Mouse (Mus musculus): Measurements from ENCODE around the gene Strn3.
"Not testable (repeated sequence)": the region's sequence is repeated elsewhere in the genome, so short reads cannot be mapped to it uniquely, and the experiment has no call there.

The Strn3 gene

DNA sequence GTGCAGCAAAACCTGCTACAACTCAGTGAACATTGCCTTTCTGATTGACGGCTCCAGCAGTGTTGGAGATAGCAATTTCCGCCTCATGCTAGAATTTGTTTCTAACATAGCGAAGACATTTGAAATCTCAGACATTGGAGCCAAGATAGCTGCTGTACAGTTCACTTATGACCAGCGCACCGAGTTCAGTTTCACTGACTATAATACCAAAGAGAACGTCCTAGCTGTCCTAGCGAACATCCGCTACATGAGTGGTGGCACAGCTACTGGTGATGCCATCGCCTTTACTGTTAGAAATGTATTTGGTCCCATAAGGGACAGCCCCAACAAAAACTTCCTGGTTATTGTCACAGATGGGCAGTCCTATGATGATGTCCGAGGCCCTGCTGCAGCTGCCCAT, 88.4 kb downstream of the Strn3 start:
- no peak for DNase-seq

GRCm38 (mm10) chr12:51594030-51594470, 97.6 kb downstream of the Strn3 start:
- no peak for DNase-seq

DNA sequence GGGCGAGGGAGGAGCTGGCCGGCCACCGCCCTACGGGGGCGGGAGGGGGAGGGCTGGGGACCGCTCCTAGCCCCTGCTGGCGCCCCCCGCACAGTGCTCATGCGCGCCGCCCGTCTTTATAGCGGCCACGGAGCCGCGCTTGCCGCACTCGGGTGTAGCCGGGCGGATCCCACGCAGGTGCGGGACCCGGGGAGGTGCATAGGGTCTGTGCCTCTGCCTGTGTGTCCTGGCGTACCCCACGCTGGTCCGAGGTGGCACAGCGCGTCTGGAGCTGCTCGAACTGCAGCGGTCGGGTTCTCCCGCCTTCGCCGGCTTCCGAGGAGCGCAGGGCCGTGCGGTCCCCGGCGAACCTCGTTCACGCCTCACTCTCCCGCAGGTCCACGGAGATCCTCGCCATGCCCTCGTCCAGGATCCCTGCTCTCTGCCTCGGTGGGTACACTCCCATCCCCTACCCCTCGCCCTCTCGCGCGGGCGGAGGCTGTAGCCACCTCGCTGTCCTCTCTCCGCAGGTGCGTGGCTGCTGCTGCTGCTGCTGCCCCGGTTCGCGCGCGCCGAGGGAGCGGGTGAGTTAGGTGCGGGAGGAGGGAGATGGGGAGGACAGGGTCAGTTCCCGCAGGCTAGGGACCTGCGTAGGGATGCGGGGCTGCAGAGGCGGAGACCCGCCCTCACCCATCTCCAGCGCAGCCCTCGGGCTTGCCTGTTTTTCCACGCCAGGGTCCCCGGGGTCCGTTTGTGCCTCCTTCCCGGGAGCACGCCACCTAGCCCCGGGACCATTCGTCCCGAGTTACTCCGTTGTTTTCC, 98.3 kb downstream of the Strn3 start, which contains the start of gene Coch:
TSS of gene Coch (plus strand) at position 113 of the 801 bp plus-strand sequence.
- DNase-seq, result peak; percentile 8 to 13

GRCm38 (mm10) chr12:51592888-51593228, 98.8 kb downstream of the Strn3 start:
- no peak for DNase-seq

DNA sequence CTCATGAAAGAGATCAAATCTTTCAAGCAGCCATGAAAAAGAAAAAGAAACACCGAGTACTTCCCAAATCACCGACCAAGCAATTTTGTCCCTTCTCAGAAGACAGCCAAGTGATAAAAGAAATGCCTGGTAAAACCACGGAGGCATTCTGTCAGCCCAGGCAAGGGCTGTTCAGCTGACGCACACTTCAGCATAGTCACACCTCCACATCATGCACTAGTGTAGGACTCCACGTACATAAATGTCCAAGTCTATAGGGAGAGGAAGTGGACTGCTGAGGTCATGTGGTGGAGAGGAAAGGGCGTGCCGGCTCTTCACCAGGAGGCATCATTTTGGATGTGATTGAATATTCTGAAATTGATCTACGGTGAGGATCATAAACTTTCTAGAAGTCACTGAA, 99.8 kb downstream of the Strn3 start:
- DNase-seq, result no peak

GRCm38 (mm10) chr12:51589263-51589662, 102.4 kb downstream of the Strn3 start:
- DNase-seq, result no peak

- DNase-seq, result not testable (repeated sequence)
Measured at GRCm38 (mm10) chr12:51577816-51578215, 113.9 kb downstream of the Strn3 start.

DNA sequence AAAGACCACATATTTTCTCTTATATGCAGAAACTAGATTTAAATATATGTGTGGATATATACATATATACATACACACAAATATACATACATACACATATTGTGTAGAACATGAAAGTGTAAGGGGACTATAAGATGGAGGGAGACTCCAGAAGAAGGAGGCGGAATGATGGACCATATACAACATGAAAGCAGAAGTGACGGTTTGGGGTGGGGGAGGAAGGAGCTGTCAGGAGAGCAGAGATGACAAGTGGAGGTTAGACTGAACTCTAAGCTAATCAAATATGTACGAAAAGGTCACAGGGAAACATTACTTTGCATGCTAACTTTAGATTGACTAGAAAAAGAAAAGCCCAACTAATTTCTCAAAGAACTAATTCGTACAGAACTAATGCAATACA, 119.0 kb downstream of the Strn3 start:
- DNase-seq, result no peak

GRCm38 (mm10) chr12:51569944-51570343, 121.8 kb downstream of the Strn3 start:
- DNase-seq, result no peak

DNA sequence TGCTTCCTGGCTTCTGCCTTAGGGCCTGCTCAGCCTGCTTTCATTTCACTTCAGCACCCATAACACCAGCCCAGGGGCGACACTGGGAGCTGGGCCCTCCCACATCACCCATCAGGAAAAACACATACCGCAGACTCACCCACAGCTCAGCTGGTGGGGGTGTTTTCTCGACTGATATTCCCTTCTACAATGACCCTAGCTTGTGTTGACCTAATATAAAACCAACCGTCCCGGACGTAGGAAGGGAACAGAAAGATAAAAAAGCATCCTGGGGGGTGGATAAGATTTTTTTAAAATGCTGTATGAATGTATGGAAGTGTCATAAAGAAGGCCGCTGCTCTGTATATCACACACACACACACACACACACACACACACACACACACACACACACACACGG, 122.2 kb downstream of the Strn3 start:
- DNase-seq, result no peak

DNA sequence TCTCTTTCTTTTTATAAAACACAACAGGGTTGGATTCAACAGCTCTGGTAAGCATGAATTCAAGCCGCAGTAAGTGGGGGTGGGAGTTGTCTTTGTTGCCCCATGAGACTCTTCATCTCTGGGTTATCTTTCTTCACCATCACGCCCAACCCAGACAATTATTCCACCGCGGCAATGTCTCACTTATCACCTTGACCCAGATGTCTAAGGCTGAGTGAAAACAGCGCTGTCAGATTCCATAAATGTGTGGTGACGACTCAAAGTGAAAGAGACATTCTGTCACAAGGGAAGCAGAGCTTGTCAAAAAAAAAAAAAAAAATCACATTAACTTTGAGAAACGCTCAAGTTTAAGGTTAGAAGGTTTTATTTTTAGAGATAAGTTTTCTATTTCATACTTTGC, 124.5 kb downstream of the Strn3 start:
- no peak for DNase-seq

GRCm38 (mm10) chr12:51561416-51561815, 130.3 kb downstream of the Strn3 start:
- no peak for DNase-seq

All from cerebellum, adult 18-20 months (tissue).